Mouse (Mus musculus): ENCODE measurements at regions not wholly inside any gene's neighbourhood (a gene's known extent, or its start where the extent isn't known, plus 50 kb on each side); places are given as distances from the start of the nearest gene placed in this dataset.
A peak's percentile ranks its signal among the peaks of the same experiment; 100 is the strongest.

DNA sequence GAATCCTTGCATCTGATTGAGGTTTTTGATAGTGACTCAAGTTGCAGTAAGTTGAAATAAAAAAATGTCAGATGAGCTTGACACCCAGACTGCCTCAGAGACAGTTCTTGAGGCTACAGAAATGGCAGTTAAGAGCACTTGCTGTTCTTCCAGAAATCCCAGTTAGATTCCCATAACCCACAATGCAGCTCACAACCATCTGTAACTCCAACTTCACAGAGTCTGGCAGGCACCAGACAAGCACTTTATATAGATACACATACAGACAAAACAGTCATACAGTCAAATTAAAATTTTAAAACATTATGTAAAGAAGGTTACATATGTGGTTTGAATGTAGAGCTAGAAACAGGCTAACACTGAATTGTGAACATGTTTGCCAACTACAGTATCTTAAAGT, 786.2 kb downstream of the Slc16a7 start:
- Histone ChIP-seq H3K36me3 (ENCODE audit: control insufficient read depth, insufficient read depth) (no peaks in the 10 kb centered on the region), H3K27me3 (replicated peaks; ENCODE audit: control insufficient read depth, insufficient read depth, low read length) (no peaks in the 10 kb centered on the region), H3K4me2 (ENCODE audit: low read length) (no peak overlapping the region), H3K4me3 (replicated peaks; ENCODE audit: low read length) (no peak overlapping the region), H3K9me3 (ENCODE audit: control insufficient read depth, low read length) (no peaks in the 10 kb centered on the region), H3K27ac (ENCODE audit: low read length) (no peak overlapping the region), H3K4me1 (replicated peaks; ENCODE audit: control insufficient read depth, insufficient read depth, low read length) (no peaks in the 10 kb centered on the region), H3K9ac (replicated peaks; ENCODE audit: low read depth, low read length) (no peak overlapping the region)
- no peak for ATAC-seq

DNA sequence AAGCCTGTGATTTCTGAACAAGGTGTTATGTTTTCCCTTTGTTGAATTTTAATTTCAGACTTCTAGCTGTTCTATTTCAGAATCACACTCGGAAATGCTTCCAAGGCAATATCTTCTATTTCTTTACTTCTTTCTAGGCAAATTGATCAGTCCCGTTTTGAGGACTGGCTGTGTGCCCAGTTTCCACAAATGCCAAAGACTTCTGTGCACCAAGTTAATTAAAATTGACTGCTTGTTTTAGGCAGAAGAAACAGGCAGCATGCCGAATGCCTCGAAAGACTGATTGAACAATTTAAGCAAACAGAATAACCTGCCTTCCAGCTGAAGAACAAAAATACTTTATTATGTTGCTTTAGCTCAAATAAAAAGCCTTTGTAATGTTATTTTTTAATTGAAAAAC, 818.5 kb downstream of the Slc16a7 start:
- H3K36me3 ChIP-seq (ENCODE audit: control insufficient read depth, insufficient read depth), result no peaks in the 10 kb centered on the region
- no peak overlapping the region for H3K4me3 ChIP-seq (replicated peaks; ENCODE audit: low read length)
- ATAC-seq, result peak; percentile 61
- H3K9me3 ChIP-seq (ENCODE audit: control insufficient read depth, low read length), result no peaks in the 10 kb centered on the region
- H3K9ac ChIP-seq (replicated peaks; ENCODE audit: low read depth, low read length), result no peak overlapping the region
- no peaks in the 10 kb centered on the region for H3K4me1 ChIP-seq (replicated peaks; ENCODE audit: control insufficient read depth, insufficient read depth, low read length)
- no peak overlapping the region for H3K4me2 ChIP-seq (ENCODE audit: low read length)
- no peaks in the 10 kb centered on the region for H3K27me3 ChIP-seq (replicated peaks; ENCODE audit: control insufficient read depth, insufficient read depth, low read length)
- WGBS, result 21% methylated on average over 4 of the region's 4 CpGs
- H3K27ac ChIP-seq (ENCODE audit: low read length), result no peak overlapping the region

DNA sequence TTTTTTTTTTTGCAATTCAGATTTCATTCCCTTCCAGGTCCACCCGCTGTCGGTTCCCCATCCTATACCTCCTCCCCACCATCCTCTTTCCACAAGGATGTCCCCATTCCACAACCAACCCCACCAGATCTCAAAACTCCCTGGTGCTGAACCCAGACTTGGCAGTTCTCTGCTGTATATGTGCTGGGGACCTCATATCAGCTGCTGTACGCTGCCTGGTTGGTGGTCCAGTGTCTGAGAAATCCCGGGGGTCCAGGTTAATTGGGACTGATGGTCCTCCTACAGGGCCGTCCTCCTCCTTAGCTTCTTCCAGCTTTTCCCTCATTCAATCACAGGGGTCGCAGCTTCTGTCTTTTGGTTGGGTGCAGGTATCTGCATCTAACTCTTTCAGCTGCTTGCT, 825.6 kb downstream of the Slc16a7 start:
- Histone ChIP-seq H3K4me2 (ENCODE audit: low read length) (no peak overlapping the region), H3K27me3 (replicated peaks; ENCODE audit: control insufficient read depth, insufficient read depth, low read length) (no peaks in the 10 kb centered on the region), H3K9ac (replicated peaks; ENCODE audit: low read depth, low read length) (no peak overlapping the region), H3K27ac (ENCODE audit: low read length) (no peak overlapping the region), H3K36me3 (ENCODE audit: control insufficient read depth, insufficient read depth) (no peaks in the 10 kb centered on the region), H3K4me3 (replicated peaks; ENCODE audit: low read length) (no peak overlapping the region), H3K4me1 (replicated peaks; ENCODE audit: control insufficient read depth, insufficient read depth, low read length) (no peaks in the 10 kb centered on the region), H3K9me3 (ENCODE audit: control insufficient read depth, low read length) (no peaks in the 10 kb centered on the region)
- WGBS, result 87% methylated on average over 6 of the region's 6 CpGs
- no peak for ATAC-seq

DNA sequence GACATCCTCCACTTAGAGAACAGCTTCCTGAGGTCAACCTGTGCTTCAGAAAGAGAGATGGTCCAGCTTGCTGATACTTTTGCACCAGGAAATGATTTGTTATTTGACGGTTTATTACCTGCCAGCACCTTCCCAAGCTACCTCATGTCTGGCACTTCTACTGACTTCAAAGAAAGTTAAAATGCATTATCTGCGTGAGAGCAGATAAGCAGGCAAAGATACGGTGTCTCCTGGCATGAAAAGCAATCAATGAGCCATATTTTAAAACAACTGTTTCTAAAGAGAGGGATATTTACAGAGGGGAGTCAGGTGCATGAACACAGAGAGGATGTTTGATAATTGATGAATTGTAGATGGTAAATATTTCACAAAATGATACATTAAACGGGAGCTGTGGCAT, 861.1 kb downstream of the Slc16a7 start:
- Histone ChIP-seq H3K4me3 (replicated peaks; ENCODE audit: low read length) (no peak overlapping the region), H3K36me3 (ENCODE audit: control insufficient read depth, insufficient read depth) (no peaks in the 10 kb centered on the region), H3K4me2 (ENCODE audit: low read length) (no peak overlapping the region), H3K4me1 (replicated peaks; ENCODE audit: control insufficient read depth, insufficient read depth, low read length) (no peaks in the 10 kb centered on the region), H3K27me3 (replicated peaks; ENCODE audit: control insufficient read depth, insufficient read depth, low read length) (no peaks in the 10 kb centered on the region), H3K27ac (ENCODE audit: low read length) (no peak overlapping the region), H3K9me3 (ENCODE audit: control insufficient read depth, low read length) (no peaks in the 10 kb centered on the region), H3K9ac (replicated peaks; ENCODE audit: low read depth, low read length) (no peak overlapping the region)
- 85% methylated on average over 4 of the region's 4 CpGs for WGBS
- no peak for ATAC-seq
